Mouse (Mus musculus) lung, adult 18-20 months (tissue): ENCODE data around the gene St3gal3.

Experiments
- DNase-seq, 2 experiments: peaks; one replicate each; pipeline ENCODE4 v3.0.0; 2022; ENCODE audit warnings: mixed read lengths in 2 of 2

Gene St3gal3

GRCm38 (mm10) chr4:118049606-118050302 lies 85.0 kb downstream of the St3gal3 start:
- no peak for DNase-seq

GRCm38 (mm10) chr4:118044510-118044909 lies 90.2 kb downstream of the St3gal3 start:
- DNase-seq: no peak

GRCm38 (mm10) chr4:118043331-118044002 lies 91.2 kb downstream of the St3gal3 start:
- DNase-seq: no peak

GRCm38 (mm10) chr4:118042671-118043320 lies 91.9 kb downstream of the St3gal3 start:
- no peak for DNase-seq

GRCm38 (mm10) chr4:118041145-118041544 lies 93.6 kb downstream of the St3gal3 start:
- DNase-seq: no peak

- DNase-seq: no peak
These were observed 94.1 kb downstream of the St3gal3 start for GRCm38 (mm10) chr4:118040650-118041049.

- DNase-seq: no peak
These were observed 94.8 kb downstream of the St3gal3 start for GRCm38 (mm10) chr4:118039964-118040363.

- no peak for DNase-seq
These were observed 96.7 kb downstream of the St3gal3 start for GRCm38 (mm10) chr4:118038023-118038422.

- no peak for DNase-seq
These were observed 97.3 kb downstream of the St3gal3 start for GRCm38 (mm10) chr4:118037406-118037805.

- no peak for DNase-seq
These were observed 98.2 kb downstream of the St3gal3 start for GRCm38 (mm10) chr4:118036531-118036930.

GRCm38 (mm10) chr4:118035090-118035489 lies 99.6 kb downstream of the St3gal3 start:
- DNase-seq: no peak

- no peak for DNase-seq
These were observed 101.7 kb downstream of the St3gal3 start for GRCm38 (mm10) chr4:118033026-118033425.

- DNase-seq: no peak
These were observed 102.9 kb downstream of the St3gal3 start for GRCm38 (mm10) chr4:118031776-118032170.

GRCm38 (mm10) chr4:118031132-118031775 lies 103.5 kb downstream of the St3gal3 start:
- DNase-seq: peak in 1 of 2 experiments; percentile 32

GRCm38 (mm10) chr4:118030330-118030729 lies 104.4 kb downstream of the St3gal3 start:
- no peak for DNase-seq

GRCm38 (mm10) chr4:118029892-118030291 lies 104.8 kb downstream of the St3gal3 start:
- no peak for DNase-seq

- DNase-seq: peak; percentile 84 to 88
These were observed 105.7 kb downstream of the St3gal3 start for GRCm38 (mm10) chr4:118028994-118029393.

GRCm38 (mm10) chr4:118025931-118026330 lies 108.8 kb downstream of the St3gal3 start:
- DNase-seq: no peak

- no peak for DNase-seq
These were observed 109.3 kb downstream of the St3gal3 start for GRCm38 (mm10) chr4:118025381-118025780.

- DNase-seq: no peak
These were observed 111.9 kb downstream of the St3gal3 start for GRCm38 (mm10) chr4:118022811-118023210.

- DNase-seq: no peak
These were observed 112.3 kb downstream of the St3gal3 start for GRCm38 (mm10) chr4:118022406-118022805.

- no peak for DNase-seq
These were observed 115.1 kb downstream of the St3gal3 start for GRCm38 (mm10) chr4:118019640-118020039.

GRCm38 (mm10) chr4:118019218-118019617 lies 115.5 kb downstream of the St3gal3 start:
- DNase-seq: no peak
